Comparison of ENCODE assay signal across 9 mouse cellular contexts in genomic region chr11:57685689-57686454, GRCm38 (mm10). TPM values are rescaled to one million over a fixed set of nuclear protein-coding genes. Genes with fewer than 3 reads are reported as not detected.
A peak's percentile ranks its signal among the peaks of the same experiment; 100 is the strongest.
DNase-seq lines count a peak whose midpoint lies in the region; ATAC-seq and TF ChIP-seq lines count a peak whose summit lies in the region.
"Had no signal": no experiment of that assay in that cellular context is flagged by ENCODE, and none has a peak within 500 bp of the region (broad histone marks: within the 10 kb centered on the region; RNA-seq: fewer than 3 reads in every experiment).

No protein-coding gene starts in this region.

- no peak for TF ChIP-seq CTCF in forebrain, postnatal 0 days (IDR thresholded peaks at IDR 0.05; ENCODE audit: low read depth)
- TF ChIP-seq CTCF in small intestine, adult 2 months (IDR thresholded peaks at IDR 0.05; ENCODE audit: extremely low read depth, insufficient read length, insufficient replicate concordance, low read depth, low read length) = no peak

- 13% methylated on average over 10 of the region's 10 CpGs for WGBS in forebrain, embryonic 13.5 days
- 13% methylated on average over 10 of the region's 10 CpGs for WGBS in forebrain, postnatal 0 days
- WGBS in macrophage (ENCODE audit: missing documents) = 3% methylated on average over 9 of the region's 10 CpGs
- 54% methylated on average over 10 of the region's 10 CpGs for WGBS in small intestine, adult 2 months

- peak overlapping the region; percentile 18; the same call in 1 of the 2 replicates for H3K4me2 ChIP-seq in forebrain, embryonic 13.5 days
- no peak overlapping the region for H3K4me2 ChIP-seq in forebrain, postnatal 0 days (ENCODE audit: low read depth)
- H3K4me2 ChIP-seq: limb, embryonic 15.5 days had no signal

- no peaks in the 10 kb centered on the region for H3K9me3 ChIP-seq in forebrain, embryonic 13.5 days (replicated peaks)
- H3K9me3 ChIP-seq in forebrain, postnatal 0 days (ENCODE audit: low read length) = no peaks in the 10 kb centered on the region
- H3K9me3 ChIP-seq: limb, embryonic 15.5 days had no signal

- no peak overlapping the region for H3K27ac ChIP-seq in forebrain, embryonic 13.5 days
- H3K27ac ChIP-seq in forebrain, postnatal 0 days (ENCODE audit: low read depth, low read length) = no peak overlapping the region
- peak overlapping the region; percentile 60 for H3K27ac ChIP-seq in macrophage
- peak overlapping the region; percentile 81 for H3K27ac ChIP-seq in small intestine, adult 2 months (ENCODE audit: insufficient read depth, low read depth, low read length)
- H3K27ac ChIP-seq: limb, embryonic 15.5 days had no signal

- no peaks in the 10 kb centered on the region for H3K36me3 ChIP-seq in forebrain, embryonic 13.5 days (ENCODE audit: poor library complexity, severe bottlenecking)
- no peaks in the 10 kb centered on the region for H3K36me3 ChIP-seq in forebrain, postnatal 0 days (ENCODE audit: insufficient read depth)
- no peaks in the 10 kb centered on the region for H3K36me3 ChIP-seq in macrophage (ENCODE audit: inconsistent target)
- no peaks in the 10 kb centered on the region; the same call in 1 of the 2 replicates for H3K36me3 ChIP-seq in small intestine, adult 2 months (ENCODE audit: control insufficient read depth, insufficient read depth, low read length)
- H3K36me3 ChIP-seq: limb, embryonic 15.5 days had no signal

- H3K79me2 ChIP-seq in macrophage (ENCODE audit: inconsistent target) = no peaks in the 10 kb centered on the region; the same call in 1 of the 2 replicates

- no peak for ATAC-seq in forebrain, embryonic 13.5 days
- no peak; the same call in 1 of the 2 replicates for ATAC-seq in forebrain, postnatal 0 days

- intact Hi-C loops in left cerebral cortex, postnatal 36 days (cut with DNase I) = no loop called here

- H3K27me3 ChIP-seq in forebrain, embryonic 13.5 days = no peaks in the 10 kb centered on the region
- H3K27me3 ChIP-seq in forebrain, postnatal 0 days (ENCODE audit: insufficient read depth, low read length) = no peaks in the 10 kb centered on the region
- no peaks in the 10 kb centered on the region for H3K27me3 ChIP-seq in small intestine, adult 2 months (ENCODE audit: control insufficient read depth, insufficient read depth, low read length)
- H3K27me3 ChIP-seq: limb, embryonic 15.5 days had no signal

- peak overlapping the region; percentile 9; the same call in 1 of the 2 replicates for H3K9ac ChIP-seq in forebrain, embryonic 13.5 days
- H3K9ac ChIP-seq in forebrain, postnatal 0 days = no peak overlapping the region
- H3K9ac ChIP-seq: limb, embryonic 15.5 days had no signal

- TF ChIP-seq POLR2A in small intestine, adult 2 months (IDR thresholded peaks at IDR 0.05; ENCODE audit: low read depth, low read length) = no peak

- peaks cover 36% of the 10 kb centered on the region for H3K4me1 ChIP-seq in forebrain, embryonic 13.5 days
- H3K4me1 ChIP-seq in forebrain, postnatal 0 days (ENCODE audit: insufficient read depth) = 0 out of 2 replicates have a peak, but pooled peaks cover 4% of the 10 kb centered on the region
- H3K4me1 ChIP-seq in small intestine, adult 2 months (ENCODE audit: control insufficient read depth, insufficient read depth, insufficient read length, low read length) = peaks cover 66% of the 10 kb centered on the region

- no peak for DNase-seq in forebrain, postnatal 0 days
- peak; percentile 74 to 80 for DNase-seq in spleen, postnatal 36 days (ENCODE audit: low spot score in 2 of 2)
- no peak for DNase-seq in spleen, postnatal 4 days (ENCODE audit: low spot score in 2 of 2)
- no peak for DNase-seq in left cerebral cortex, postnatal 36 days (ENCODE audit: low spot score in 2 of 2)
- no peak for DNase-seq in right cerebral cortex, postnatal 10 days (ENCODE audit: low spot score in 2 of 2)

- no peak overlapping the region for H3K4me3 ChIP-seq in forebrain, embryonic 13.5 days
- no peak overlapping the region for H3K4me3 ChIP-seq in forebrain, postnatal 0 days (ENCODE audit: low read depth, low read length)
- peak overlapping the region; percentile 15; the same call in 1 of the 2 replicates for H3K4me3 ChIP-seq in macrophage (ENCODE audit: inconsistent target)
- peak overlapping the region; percentile 18; the same call in 1 of the 2 replicates for H3K4me3 ChIP-seq in small intestine, adult 2 months (ENCODE audit: low read depth, low read length)
- H3K4me3 ChIP-seq: limb, embryonic 15.5 days had no signal

RNA-seq across cellular contexts. Expression of gene Galnt10, which starts 40.6 kb away (rescaled TPM):
- polyA plus RNA-seq in forebrain, embryonic 13.5 days (2015; fragmentation: Nextera tagmentation; extraction: Ambion mirVana) = 10.4 and 10.7 TPM in 2 replicates
- 14.5 and 20.7 TPM in 2 replicates for total RNA-seq in forebrain, postnatal 0 days (2014; rRNA removed)
- 8.0 and 9.5 TPM in 2 replicates for polyA plus RNA-seq in forebrain, postnatal 0 days (2015; fragmentation: Nextera tagmentation; extraction: Ambion mirVana)
- total RNA-seq in macrophage (2018; cell fraction: chromatin; rRNA removed) = 10 to 100 TPM in 11 of 26 experiments, 1 to 10 TPM in 15; 6.0 to 18.8 (median 8.5) TPM
- 10 to 100 TPM; 10.4 to 27.7 (median 16.9) TPM for total RNA-seq in macrophage (2018; cell fraction: cytosol; rRNA removed)
- total RNA-seq in macrophage (2018; cell fraction: nucleus; rRNA removed) = 10 to 100 TPM in 25 of 26 experiments, 1 to 10 TPM in 1; 9.1 to 27.4 (median 15.6) TPM
- polyA plus RNA-seq in macrophage (2018) = 13.8 to 27.1 TPM (median 16.3 TPM) in 3 replicates
- polyA plus RNA-seq in small intestine, adult 2 months (2012; rRNA removed) = 21.6 and 37.0 TPM in 2 replicates
- total RNA-seq in left cerebral cortex, postnatal 36 days (2021) = 1 to 10 TPM; 6.3 to 8.1 TPM

Comparison
In these comparisons a context has a peak if more than half of its experiments do, and no peak if none do; other contexts are left out.
1. DNase-seq: peak in spleen, postnatal 36 days (2 of 2); none in forebrain, postnatal 0 days (single experiment), spleen, postnatal 4 days (0 of 2), left cerebral cortex, postnatal 36 days (0 of 2) and right cerebral cortex, postnatal 10 days (0 of 2).
2. H3K27ac ChIP-seq: peak in macrophage (single experiment) and small intestine, adult 2 months (single experiment); none in forebrain, embryonic 13.5 days (single experiment) and forebrain, postnatal 0 days (single experiment).
3. H3K4me3 ChIP-seq: peak in macrophage (single experiment) and small intestine, adult 2 months (single experiment); none in forebrain, embryonic 13.5 days (single experiment) and forebrain, postnatal 0 days (single experiment).